Mouse (Mus musculus): ENCODE measurements around the gene Cracr2b.
"Not testable (repeated sequence)": the region's sequence is repeated elsewhere in the genome, so short reads cannot be mapped to it uniquely, and the experiment has no call there.

Cracr2b gene

GRCm38 (mm10) chr7:141433517-141434400 lies 27.1 kb upstream of the Cracr2b start:
- DNase-seq (ENCODE audit: low read depth, low spot score), result no peak

- peak; percentile 75 for DNase-seq (ENCODE audit: low read depth, low spot score)
These were observed 26.4 kb upstream of the Cracr2b start for GRCm38 (mm10) chr7:141434464-141434863.

GRCm38 (mm10) chr7:141435129-141435855 lies 25.6 kb upstream of the Cracr2b start:
- DNase-seq (ENCODE audit: low read depth, low spot score), result no peak

GRCm38 (mm10) chr7:141435856-141436522 lies 24.9 kb upstream of the Cracr2b start:
- DNase-seq (ENCODE audit: low read depth, low spot score), result no peak

DNA sequence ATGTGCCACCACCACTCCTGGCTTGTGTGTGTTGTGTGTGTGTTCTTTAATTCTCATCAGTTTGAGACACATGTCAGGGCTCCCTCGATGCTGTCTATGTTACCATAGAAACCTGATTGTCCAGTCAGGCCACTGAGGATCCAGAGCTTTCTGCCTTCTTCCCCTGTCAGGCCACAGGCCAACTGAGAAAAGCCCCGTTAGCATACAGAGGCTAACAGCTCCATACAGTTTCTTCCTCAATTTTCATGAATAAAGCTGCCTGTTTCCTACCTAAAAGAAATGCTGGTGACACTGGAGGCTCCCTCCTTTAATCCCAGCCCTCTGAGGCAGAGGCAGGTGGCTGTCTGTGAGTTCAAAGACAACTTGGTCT lies 24.4 kb upstream of the Cracr2b start:
- no peak for DNase-seq (ENCODE audit: low read depth, low spot score)

GRCm38 (mm10) chr7:141437178-141438120 lies 23.4 kb upstream of the Cracr2b start, which contains the start of gene Slc25a22:
Gene Slc25a22 (minus strand): TSS chr7:141437892.
- no peak for DNase-seq (ENCODE audit: low read depth, low spot score)

DNA sequence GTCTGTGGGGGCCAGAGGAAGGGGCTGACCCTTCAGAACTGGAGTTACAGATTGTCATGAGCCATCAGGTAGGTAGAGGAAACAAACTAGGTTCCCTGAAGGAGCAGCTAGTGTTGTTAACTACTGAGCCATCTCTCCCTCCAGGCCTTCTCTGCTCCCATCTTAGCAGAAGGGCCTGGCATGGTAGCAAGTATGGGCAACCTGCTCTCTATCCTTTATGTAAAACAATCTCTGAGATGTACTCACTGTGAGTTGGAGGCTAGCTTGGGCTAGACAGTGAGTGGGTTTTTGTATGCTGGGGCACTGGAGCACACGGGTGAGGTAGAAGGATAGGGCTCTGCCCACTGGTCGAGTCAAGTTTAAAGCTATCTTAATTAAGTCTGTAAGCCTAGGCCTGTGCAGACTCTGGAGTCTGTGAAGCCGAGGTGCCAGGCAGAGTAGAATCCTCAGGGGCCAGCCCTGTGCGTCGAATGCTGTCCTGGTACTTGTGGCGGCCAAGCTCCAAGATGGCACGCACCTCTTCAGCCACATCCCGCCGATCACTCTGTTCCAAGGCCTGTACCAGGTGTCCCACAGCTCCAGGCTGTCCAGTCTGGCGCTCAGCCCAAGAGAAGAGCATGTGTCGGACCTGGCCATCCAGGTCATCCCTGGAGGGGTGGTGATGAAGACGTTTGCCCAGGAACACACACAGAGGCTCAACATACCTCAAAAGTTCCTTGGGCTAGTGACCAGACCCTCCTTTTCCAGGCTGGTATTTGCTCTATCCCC lies 22.5 kb upstream of the Cracr2b start:
- DNase-seq (ENCODE audit: low read depth, low spot score), result no peak

- no peak for DNase-seq (ENCODE audit: low read depth, low spot score)
These were observed 21.7 kb upstream of the Cracr2b start for GRCm38 (mm10) chr7:141439140-141439679.

DNA sequence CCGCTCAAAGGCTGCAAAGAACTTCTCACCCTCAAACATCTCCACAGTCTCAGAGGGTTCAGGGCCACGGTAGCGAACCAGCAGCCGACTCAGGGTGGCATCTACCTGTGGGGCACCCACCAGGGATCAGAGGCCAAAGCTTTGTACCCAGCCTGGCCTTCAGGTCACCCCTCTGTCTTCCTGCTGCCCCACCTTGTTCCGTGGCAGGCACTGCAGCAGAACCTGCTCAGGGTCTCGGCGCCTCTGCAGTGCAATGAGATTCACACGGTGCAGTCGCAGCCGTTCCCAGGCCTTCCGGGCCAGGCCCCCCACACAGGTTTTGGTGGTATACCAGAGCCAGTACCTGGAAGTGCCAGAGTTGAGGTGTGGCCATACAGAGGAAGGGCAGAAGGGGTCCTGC lies 21.1 kb upstream of the Cracr2b start:
- no peak for DNase-seq (ENCODE audit: low read depth, low spot score)

GRCm38 (mm10) chr7:141440613-141441012 lies 20.3 kb upstream of the Cracr2b start:
- no peak for DNase-seq (ENCODE audit: low read depth, low spot score)

- DNase-seq (ENCODE audit: low read depth, low spot score), result no peak
These were observed 19.4 kb upstream of the Cracr2b start for GRCm38 (mm10) chr7:141441460-141441859.

- no peak for DNase-seq (ENCODE audit: low read depth, low spot score)
These were observed 18.7 kb upstream of the Cracr2b start for GRCm38 (mm10) chr7:141442199-141442598.

DNA sequence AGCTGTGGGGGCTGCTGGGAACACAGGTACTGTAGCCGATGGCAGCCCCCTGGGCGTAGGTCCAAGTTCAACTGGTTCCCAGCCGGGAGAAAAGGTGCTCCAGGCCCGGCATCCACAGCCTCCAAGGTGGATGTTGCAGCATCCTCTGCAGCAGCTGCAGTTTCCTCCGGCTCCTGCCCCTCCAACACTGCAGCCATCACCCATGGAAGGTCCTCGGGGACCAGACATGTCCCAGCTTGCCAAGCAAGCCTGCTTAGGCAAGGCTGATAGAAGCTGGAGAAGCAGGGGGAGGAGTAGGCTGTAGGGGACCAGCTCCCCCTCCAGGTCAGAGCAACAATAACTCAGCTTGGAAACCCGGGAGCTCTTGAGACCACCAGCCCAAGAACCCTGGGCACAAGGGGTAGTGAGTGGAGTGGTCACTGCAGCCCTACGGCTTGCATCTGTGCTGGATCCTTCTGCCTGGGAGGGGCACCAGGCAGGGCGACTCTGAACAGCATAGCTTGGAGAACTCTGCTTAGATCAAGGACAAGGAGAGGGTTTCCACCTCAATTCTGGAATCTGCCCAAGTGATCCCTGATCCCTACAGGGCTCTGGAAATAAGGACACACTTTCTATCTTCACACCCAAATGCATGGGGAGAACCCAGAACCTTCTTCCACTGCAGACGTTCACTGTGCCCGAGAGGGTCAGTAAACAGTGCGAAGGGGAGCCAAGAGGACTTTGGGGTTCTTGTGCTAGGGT lies 17.6 kb upstream of the Cracr2b start:
- DNase-seq (ENCODE audit: low read depth, low spot score), result no peak

- no peak for DNase-seq (ENCODE audit: low read depth, low spot score)
These were observed 17.1 kb upstream of the Cracr2b start, which contains the start of gene Pidd1 for GRCm38 (mm10) chr7:141443828-141444237. Gene Pidd1 (minus strand): TSS chr7:141444025.

- not testable (repeated sequence) for DNase-seq (ENCODE audit: low read depth, low spot score)
These were observed 14.5 kb upstream of the Cracr2b start for GRCm38 (mm10) chr7:141446374-141446773.

DNA sequence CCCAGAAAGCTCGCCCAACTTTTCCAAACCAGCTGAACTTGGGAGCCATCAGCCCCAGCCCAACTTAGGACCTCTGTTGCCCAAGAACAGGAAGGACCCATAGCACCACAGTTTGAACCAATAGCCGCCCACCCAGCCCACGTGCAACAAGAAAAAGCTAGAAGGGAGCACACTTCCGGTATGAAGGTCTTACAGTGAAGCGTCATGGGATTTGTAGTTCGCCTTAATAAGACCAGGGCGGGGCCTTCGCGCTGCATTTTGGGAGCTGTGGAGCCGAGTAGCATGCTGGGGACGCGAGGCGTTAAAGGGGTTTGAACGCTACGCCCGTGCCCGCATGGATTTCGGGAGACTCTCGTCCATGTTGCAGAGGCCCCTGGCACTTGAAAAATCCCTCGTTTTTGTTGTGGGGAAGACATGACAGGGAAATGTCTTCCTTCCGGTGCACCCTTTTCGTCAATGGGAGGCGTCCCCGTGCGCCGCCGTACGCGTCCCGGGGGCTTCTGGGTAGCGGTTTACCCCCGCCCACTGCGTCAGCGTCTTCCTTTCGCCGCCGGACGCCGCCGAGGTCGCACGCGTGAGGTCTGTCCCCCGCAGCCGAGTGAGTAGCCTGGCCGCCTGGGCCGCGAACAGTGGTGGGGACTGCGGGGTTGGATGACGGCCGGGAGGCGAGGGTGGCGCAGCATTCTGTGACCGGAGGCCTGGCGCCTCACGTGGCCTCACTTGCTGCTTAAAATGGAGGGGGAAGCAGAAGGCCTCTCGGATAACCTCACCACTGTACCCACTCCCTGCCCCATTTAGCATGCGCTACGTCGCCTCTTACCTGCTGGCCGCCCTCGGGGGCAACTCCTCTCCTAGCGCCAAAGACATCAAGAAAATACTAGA lies 13.5 kb upstream of the Cracr2b start, which contains the start of gene Rplp2:
Gene Rplp2, plus strand, starts transcription at position 261 of the 882 bp plus-strand sequence.
- DNase-seq (ENCODE audit: low read depth, low spot score), result peak; percentile 97

DNA sequence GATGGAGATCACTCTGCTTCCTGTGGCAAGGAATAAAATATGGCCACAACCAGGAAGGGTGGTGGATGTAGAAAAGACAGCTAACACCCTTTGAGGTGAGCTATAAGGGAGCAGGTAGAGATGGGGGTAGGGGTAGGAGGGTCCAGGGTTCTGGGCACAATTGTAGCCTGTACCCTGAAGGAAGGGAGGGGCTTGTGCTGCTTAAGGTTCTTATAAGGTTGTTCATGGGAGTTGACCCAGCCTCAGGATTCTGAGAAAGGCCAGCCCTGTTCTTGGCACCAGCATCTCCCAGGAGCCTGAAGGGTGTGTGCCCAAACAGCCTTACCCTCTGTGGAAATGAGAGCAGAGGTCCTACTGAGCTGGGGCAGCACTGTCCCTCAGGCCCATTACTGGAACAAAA lies 9.0 kb upstream of the Cracr2b start:
- no peak for DNase-seq (ENCODE audit: low read depth, low spot score)

DNA sequence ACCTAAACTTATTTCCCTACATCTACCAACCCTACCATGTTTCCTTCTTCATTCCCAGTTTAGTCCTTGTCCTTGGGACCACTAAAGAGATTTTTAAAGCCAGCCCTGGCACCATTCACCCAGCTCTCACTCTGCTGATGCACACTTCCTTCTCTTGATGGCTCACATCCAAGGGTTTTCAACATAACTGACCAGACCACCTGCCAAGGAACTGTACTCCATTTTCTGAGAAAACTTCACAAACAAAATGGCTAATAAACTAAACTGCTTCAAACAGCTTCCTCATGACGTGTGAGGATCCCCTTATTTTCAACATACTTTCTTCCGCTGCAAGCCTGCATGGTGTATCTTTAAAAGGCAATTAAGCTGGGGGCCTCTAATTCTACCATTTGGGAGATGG lies 7.3 kb upstream of the Cracr2b start:
- DNase-seq (ENCODE audit: low read depth, low spot score), result no peak
